Mouse (Mus musculus) brain, embryonic 14.5 days (tissue): ENCODE data around the gene Tuba3b.

Experiments used
- CTCF ChIP-seq: fragments of 200-500 bp; IDR thresholded peaks from 2 replicates; pipeline ENCODE4 v1.5.1; 2012; ENCODE audit warnings: inconsistent platforms, mild to moderate bottlenecking, moderate library complexity, borderline replicate concordance; ENCODE audit not compliant: insufficient read depth, insufficient read length; ENCODE audit errors: extremely low read depth
- POLR2A ChIP-seq: fragments of 200-500 bp; IDR thresholded peaks from 2 replicates; pipeline ENCODE4 v1.6.1; 2012; ENCODE audit warnings: mild to moderate bottlenecking, inconsistent platforms, borderline replicate concordance; ENCODE audit not compliant: poor library complexity, insufficient read depth, insufficient read length, severe bottlenecking; ENCODE audit errors: extremely low read depth

DNA sequence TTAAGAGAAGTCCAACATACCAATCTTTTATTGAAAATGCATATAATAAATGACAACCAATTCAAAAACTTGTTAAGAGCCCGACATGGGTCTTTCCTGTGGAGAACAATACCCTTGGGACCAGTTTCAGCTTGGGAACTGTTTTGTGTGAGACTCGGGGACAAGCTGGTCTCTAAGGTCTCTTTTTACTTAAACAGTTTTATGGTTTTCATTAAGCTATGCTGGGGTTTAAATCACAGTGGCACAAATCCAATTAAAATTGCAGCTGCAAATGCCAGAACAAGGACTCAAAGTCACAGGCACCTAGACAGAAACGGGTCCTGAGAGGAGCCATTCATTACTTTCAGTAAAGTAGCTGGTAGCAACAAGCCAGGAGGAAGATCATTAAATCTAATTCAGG is 10.4 kb upstream of the Tuba3b start:
- TF ChIP-seq POLR2A (no peak), CTCF (no peak)
